Mouse (Mus musculus) hindlimb bud, embryonic 11.5 days (tissue): ENCODE measurements around the gene Entpd3.

Source experiments
- DNase-seq: peaks from one replicate; pipeline ENCODE4 v3.0.0-alpha.2; 2012; ENCODE audit warnings: low read depth, low spot score; ENCODE audit errors: extremely low spot score

The Entpd3 gene

GRCm38 (mm10) chr9:120539662-120540251 lies at the start of gene Entpd3:
Gene Entpd3, plus strand, starts transcription at chr9:120539818.
- DNase-seq = no peak

DNA sequence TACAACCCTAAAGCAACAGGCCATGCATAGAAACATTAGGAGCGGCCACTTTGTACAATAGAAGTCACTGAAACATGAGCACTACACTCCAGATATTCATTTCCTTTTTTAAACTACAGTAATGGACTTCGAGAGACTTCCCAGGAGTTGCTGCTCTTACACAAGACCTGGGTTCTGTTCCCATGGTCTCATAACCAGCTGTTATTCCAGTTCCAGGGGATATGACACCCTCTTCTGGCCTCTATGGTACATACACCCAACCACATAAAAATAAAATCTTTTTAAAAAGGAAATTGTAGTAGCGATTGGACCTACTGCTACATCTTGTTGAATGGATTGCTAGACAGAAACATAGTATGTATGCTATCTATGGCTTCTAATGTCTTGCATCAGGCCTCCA lies 48.1 kb upstream of the Entpd3 start:
- DNase-seq = no peak

- no peak for DNase-seq
Observed at GRCm38 (mm10) chr9:120492010-120492399, 47.6 kb upstream of the Entpd3 start, which contains the start of gene Eif1b. Gene Eif1b, plus strand, starts transcription at chr9:120492232.

- no peak for DNase-seq
Observed at GRCm38 (mm10) chr9:120492400-120493351, 46.9 kb upstream of the Entpd3 start.

DNA sequence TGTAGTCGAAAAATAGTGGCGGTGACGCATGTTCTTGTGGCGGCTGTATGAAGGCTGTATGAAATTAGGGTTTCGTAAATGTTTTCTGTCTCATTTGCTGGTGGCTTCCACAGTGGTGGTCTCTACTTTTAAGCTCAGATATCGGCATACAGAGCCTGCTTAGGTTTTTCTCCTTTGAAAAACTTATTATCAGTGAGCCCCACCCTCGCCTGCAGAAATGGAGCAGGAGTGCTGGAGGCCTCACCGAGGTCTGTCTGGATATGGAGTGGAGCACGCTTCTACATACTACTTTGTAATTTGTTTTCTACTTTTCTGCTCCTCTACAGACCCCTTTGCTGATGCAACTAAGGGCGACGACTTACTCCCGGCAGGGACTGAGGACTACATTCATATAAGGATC lies 45.8 kb upstream of the Entpd3 start:
- DNase-seq = no peak

DNA sequence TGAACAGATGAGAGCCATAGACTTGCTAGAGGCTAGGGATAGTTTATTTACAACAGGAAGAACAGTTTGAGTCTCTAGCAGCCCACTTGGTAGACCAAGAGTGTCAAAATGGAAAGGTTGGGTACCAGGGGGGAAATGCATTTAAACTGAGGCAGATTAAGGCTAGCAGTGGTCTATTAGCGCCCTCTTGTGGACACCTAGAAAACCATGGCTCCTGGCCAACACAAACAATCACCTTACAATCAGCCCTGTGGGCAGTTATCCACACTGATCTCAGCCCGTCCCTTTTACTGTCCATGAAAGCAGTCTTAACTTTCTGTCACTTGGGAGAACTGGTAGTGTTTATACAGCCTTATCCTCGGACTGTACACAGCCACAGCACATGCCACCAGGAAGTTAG lies 42.9 kb upstream of the Entpd3 start:
- DNase-seq = peak; percentile 76

DNA sequence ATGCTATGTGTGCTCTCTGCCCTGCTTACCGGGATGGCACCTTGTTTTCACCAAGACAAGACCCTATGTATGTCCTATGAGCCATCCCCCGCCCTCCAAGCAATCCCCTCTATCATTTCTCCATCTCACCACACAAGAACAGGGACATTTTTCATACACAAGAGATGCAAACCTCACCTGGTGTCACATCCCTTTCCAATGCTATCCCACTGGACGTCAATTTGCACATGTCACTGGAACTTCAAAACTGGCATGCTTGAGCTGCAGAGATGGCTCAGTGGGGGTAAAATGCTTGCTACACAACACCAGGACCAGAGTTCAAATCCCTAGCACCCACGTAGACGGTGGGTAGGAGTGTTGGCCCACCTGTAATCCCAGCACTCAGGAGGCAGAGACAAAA lies 41.6 kb upstream of the Entpd3 start:
- no peak for DNase-seq

GRCm38 (mm10) chr9:120501191-120501902 lies 38.3 kb upstream of the Entpd3 start:
- DNase-seq = no peak

DNA sequence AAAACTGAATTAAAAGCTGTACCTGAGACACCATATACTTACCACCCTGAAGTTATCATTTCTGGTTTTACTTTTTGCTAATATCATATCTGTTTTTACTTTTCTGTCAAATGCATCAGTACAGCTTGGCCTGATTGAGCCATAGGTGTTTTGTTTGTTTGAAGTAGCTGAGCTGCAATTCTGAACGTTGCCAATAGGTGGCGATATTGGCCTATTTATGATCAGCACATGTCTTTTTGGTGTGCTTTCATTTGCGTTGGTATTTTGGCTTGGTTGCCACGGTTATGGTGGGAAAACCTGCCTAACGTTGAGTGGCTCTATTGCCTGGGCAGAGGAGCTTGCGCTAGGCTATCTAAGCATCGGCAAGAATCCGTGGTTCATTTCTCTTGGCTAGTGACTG lies 37.6 kb upstream of the Entpd3 start:
- peak; percentile 96 for DNase-seq

DNA sequence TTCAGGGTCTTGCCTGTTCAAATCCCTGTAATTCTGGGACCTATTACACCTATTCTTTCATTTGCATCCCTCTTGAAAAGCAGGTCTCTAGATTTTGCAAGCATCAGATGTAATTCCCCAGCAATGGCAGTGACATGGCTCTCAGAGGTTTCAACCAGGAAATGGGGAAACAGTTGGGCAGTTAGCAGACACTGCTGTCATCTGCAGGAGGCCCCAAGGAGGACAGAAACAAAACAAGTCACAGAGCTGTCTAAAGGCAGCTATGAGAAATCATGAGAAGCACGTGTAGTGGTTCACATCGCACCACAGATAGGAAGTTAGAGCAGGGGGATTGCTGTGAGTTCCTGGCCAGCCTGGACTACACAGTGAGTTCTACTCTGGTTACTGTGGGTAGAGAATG lies 35.2 kb upstream of the Entpd3 start:
- no peak for DNase-seq

- no peak for DNase-seq
Observed at GRCm38 (mm10) chr9:120511781-120512180, 27.8 kb upstream of the Entpd3 start.

DNA sequence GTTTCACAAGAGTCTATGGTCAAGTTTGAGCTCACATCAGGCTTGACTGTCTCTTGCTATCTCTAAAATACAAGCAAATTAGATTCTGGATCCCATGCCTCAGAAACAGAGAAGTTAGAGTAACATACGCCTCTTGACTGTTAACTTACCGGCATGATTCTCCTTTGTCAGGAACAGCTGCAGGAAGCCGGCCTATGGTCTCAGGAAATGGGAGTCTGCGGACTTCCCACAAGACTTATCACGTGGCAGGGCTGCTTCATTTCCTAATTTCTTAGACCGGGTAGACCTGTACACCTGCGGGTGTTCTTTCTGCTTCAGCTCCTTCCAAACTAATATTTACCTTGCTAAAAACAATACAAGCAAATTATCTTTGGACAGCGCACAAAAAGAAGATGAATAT lies 22.9 kb upstream of the Entpd3 start:
- DNase-seq = no peak

GRCm38 (mm10) chr9:120518946-120519345 lies 20.7 kb upstream of the Entpd3 start:
- DNase-seq = no peak

- no peak for DNase-seq
Observed at GRCm38 (mm10) chr9:120519469-120520125, 20.0 kb upstream of the Entpd3 start.

- DNase-seq = no peak
Observed at GRCm38 (mm10) chr9:120521161-120521560, 18.5 kb upstream of the Entpd3 start.

- no peak for DNase-seq
Observed at GRCm38 (mm10) chr9:120527270-120527669, 12.3 kb upstream of the Entpd3 start.

DNA sequence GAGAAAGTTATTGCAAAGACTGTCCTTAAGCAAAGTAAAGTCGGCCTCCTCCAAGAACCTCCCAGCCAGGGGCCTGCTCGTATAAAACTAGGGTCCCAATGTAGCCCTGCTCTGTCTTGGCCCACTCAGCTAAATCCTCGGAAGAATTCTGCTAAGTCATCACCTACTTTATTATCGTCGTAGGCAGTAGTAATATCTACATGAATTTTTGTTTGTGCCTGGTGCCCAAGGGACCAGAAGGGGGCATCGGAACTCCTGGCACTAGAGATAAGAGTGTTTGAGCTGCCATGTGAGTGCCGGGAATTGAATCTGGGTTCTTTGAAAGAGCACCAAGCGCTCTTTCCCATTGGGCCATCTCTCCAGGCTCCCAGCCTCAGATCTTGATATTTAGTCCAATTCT lies 11.7 kb upstream of the Entpd3 start:
- no peak for DNase-seq

DNA sequence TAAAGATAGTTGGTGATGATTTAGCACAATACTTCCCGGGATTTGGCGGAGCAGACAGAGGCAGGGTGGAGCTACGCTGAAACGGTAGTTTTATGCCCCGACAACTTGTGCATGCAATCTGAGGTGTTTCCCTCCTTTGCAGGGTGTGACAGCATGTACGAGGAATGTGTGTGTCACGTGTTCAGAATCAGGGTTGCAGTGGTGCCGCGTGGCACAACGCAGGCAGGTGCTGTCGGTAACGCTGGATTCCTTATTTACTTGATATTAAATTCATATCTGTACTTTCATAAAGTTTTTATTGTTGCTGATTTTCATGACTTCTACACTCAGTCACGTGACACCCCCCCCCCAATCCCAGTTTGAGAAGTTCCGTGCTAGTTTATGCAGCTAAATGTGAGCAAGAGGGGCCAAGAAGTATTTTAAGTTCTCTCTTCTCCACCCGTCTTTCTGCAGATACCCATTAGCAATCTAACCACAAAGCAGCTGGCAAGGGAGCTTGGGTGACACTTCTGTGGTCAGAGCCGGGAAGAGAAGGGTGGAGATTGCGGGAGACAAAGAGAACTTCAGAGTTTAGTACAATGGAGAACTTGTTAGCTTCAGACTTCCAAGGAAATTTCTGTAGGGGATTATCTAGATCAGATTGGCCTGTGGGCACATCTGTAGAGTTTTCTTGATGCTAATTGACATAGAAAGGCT lies 10.7 kb upstream of the Entpd3 start:
- DNase-seq = no peak

GRCm38 (mm10) chr9:120530471-120530870 lies 9.1 kb upstream of the Entpd3 start:
- DNase-seq = no peak

GRCm38 (mm10) chr9:120532062-120532461 lies 7.6 kb upstream of the Entpd3 start:
- DNase-seq = no peak

DNA sequence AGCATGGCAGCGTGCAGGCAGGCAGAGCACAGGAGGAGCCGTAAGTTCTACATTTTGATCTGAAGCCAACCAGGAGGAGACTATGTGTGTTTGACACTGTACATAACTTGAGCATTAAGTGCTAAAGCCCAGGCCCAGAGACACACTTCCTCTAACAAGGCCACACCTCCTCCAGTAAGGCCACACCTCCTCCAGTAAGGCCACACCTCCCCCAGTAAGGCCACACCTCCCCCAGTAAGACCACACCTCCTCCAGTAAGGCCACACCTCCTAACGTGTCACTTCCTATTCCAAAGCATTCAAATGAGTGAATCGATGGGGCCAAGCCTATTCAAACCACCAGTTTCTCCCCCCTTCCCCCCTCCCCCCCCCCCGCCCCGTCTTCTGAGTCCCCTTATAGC lies 6.9 kb upstream of the Entpd3 start:
- DNase-seq = no peak
